Mouse (Mus musculus) G1E-ER4 (cell line): Measurements from ENCODE around the gene Gm7029. TPM values are rescaled to one million over a fixed set of nuclear protein-coding genes. Genes with fewer than 3 reads are reported as not detected.
"Not testable (repeated sequence)": the region's sequence is repeated elsewhere in the genome, so short reads cannot be mapped to it uniquely, and the experiment has no call there.

Experiments used
- GATA1 ChIP-seq: IDR thresholded peaks from one replicate; pipeline ENCODE4 v1.8.0; 2012; ENCODE audit warnings: low read length, inconsistent platforms
- polyA plus RNA-seq: library from polyadenylated mRNA; stranded (reverse); fragments of >175 nt; gene quantifications from 2 replicates; pipeline ENCODE4 v1.2.3, GENCODE M21; 2012

Gm7029 gene
- polyA plus RNA-seq, result not detected in 2 replicates

GRCm38 (mm10) chr17:33873537-33873936 lies at the start of gene Gm7029:
Gene Gm7029 (plus strand): TSS chr17:33873837.
- TF ChIP-seq GATA1, result not testable (repeated sequence)

DNA sequence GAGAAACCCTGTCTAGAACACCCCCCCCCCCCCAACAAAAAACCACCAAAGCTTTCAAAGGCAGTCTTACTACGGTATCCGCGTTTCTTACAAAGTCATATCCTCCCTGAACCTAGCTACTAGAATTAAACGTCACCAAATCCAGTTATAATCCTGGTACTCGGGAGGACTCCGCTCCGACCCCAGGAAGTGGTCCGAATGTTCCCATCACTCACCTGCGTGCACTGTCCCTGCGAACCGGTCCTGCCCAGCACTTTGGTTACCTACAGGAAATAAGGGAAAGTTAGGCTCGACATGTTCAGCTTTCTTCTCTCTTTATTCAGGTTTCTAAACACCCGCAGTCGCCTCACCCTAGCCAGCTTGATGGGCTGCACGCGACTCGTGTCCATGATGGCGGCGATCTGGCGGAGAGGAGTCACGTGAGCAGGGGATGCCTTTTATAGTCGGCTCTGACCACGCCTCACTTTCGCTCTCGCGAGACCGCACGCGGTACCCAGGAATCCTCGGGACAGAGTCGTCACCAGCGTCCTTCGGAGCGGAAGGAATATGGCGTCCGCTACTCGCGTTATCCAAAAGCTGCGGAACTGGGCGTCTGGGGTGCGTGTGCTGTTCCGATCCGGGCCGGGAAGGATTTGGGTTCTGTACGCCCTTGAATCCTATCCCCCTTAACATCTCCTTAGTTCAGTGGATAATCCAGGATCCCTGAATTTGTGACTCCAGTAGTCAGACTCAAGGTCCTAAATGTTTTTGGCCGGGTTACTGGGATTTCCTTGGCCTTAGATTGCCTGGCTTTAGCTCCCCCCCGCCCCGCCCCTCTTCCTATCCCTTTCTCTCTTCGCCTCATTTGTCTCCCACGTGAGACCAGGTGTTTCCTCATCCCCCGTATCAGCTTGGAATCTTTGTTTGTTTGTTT lies 49.3 kb upstream of the Gm7029 start, which contains the start of the genes Rps28 and Ndufa7:
TSS of gene Rps28 (minus strand) at position 479 of the 913 bp plus-strand sequence.
TSS of gene Ndufa7 (plus strand) at position 489 of the 913 bp plus-strand sequence.
- no peak for TF ChIP-seq GATA1

GRCm38 (mm10) chr17:33825462-33825861 lies 48.2 kb upstream of the Gm7029 start:
- TF ChIP-seq GATA1, result no peak

GRCm38 (mm10) chr17:33826850-33827249 lies 46.8 kb upstream of the Gm7029 start:
- TF ChIP-seq GATA1, result no peak

DNA sequence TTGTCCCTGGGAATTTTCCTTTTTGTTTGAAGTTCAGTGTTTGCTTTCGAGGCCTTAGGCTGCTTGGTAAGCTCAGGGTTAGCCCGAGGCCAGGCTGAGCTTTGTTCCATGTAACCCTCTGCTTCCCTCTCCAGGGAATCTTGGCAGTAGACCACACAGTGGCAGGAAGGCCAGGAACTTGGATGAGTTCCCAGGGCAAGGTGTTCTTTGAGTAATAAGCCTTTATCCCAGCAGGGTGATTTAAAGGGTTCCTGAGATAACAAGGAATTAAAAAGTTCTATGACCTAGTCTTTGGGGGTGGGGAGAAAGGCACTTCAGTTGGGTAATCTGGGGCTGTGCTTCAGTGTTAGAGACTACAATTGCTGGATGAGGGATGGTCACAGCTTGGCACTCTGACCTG lies 44.7 kb upstream of the Gm7029 start:
- no peak for TF ChIP-seq GATA1

DNA sequence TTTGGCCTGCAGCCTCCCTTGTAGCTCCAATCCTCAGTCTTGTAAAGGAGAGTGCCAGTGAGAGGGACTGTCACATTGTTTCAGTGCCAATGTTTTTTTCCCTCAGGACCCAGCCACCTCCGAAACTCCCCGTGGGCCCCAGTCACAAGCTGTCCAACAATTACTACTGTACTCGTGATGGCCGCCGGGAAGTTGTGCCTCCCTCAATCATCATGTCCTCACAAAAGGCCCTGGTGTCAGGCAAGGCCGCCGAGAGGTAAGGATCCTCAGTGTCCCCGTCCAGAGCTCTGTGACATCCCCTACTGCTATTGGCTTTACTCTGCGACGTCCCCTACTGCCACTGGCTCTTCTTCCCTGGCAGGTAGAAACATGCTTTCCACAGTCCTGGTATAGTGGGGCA lies 44.1 kb upstream of the Gm7029 start:
- no peak for TF ChIP-seq GATA1

- TF ChIP-seq GATA1, result no peak
Observed at GRCm38 (mm10) chr17:33842966-33843795, 30.5 kb upstream of the Gm7029 start, which contains the start of gene Cd320. Gene Cd320 (plus strand): TSS chr17:33843091.

DNA sequence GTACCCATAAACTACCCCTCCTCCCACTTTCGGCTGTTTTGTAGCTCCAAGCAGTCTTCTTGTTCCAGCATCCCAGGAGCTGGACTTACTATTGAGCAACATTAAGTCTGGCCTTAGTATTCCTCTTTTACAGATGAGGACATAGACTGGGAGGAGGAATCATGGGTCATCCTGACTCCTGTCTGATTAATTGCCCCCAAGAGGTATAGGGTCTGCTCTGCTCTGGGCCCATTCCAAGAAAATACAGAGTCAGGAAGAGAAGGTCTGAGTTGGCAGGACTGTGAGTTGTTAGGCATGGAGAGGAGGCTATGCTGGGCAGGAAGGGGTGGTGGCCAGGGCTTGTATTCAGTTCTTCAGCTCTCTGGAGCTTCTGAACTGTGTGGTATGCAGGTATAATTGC lies 29.4 kb upstream of the Gm7029 start:
- no peak for TF ChIP-seq GATA1

DNA sequence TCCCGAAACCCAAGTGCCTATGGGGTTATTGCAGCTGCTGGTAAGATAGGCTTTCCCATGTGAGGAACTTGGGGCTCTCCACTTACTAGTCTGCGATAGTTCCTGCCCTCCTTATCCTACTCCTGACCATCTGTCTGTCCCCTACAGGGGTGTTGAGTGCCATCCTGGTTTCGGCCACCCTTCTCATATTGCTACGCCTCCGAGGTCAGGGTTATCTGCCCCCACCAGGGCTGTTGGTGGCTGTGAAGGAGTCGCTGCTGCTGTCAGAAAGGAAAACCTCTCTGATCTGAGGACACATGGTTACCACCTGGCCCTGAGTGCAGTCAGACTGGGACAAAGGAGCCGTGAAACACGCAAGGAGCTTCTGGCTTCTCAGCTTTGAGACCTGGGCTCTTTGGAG lies 25.5 kb upstream of the Gm7029 start:
- TF ChIP-seq GATA1, result no peak

DNA sequence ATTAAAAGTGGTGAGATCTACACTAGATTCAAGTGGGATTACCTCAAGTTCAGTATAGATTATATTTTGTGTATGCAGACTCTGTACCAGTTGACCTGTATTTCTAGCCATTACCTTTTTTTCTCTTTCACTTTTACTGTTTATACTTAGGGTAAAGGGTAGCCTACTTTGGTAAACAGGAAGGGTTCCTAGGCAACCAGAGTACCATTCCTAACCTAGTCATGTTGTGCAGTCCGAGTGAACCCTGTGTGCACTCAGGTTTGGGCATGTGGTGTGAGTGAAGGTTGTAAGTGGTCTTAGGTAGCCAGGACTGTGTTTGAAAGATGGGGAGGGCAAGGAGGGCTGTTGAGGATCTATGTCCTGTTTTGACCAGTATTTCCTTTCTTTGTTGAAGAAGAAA lies 22.3 kb upstream of the Gm7029 start:
- TF ChIP-seq GATA1, result no peak

- TF ChIP-seq GATA1, result no peak
Observed at GRCm38 (mm10) chr17:33857816-33858215, 15.8 kb upstream of the Gm7029 start.

DNA sequence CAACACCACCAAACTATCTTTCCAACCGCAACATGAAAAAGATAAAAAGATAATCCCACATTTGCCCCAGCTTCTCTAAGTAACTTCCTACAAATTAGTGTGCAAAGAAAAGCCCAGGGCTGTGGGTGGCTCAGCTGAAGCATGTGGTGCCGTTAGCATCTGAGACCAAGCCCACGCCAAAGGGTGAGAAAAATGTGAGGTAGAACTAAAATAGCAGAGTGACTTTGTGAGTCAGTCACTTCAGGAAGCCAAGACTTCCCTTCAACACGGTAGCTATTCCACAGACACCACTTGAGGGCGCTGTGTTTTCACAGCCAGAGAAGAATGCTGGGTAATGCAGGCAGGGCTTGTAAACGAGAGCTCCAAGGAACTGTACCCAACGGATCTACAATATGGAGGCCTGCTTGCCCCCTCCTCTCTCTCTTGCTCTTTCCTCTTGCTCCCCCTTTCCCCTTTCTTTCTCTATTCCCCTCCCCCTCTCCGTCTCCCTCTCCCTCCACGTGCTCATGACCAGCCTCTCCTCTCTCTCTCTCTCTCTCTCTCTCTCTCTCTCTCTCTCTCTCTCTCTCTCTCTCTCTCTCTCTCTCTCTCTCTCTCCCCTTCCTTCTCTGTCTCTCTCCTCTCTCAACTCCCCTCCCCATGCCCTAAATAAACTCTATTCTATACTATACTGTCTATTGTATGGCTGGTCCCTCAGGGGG lies 8.2 kb upstream of the Gm7029 start:
- no peak for TF ChIP-seq GATA1

DNA sequence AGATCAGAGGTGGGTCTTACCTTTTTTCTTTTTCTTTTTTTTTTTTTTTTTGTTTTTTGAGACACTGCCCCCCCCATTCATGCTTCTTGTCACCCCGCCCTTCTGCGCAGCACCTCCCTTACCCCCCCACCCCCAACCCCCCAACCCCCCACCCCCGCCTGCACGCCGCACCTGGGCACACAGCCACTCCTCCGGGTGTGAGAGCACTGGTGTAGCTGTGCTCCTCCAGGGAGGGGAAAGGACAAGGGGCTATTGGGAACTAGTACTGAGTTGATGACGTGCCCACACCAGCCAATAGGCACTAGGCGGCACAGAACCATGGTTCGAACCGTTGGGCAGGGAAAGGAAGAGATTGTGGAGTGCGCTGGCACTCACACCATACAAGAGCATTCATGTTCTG lies 774 bp downstream of the Gm7029 start:
- TF ChIP-seq GATA1, result no peak

DNA sequence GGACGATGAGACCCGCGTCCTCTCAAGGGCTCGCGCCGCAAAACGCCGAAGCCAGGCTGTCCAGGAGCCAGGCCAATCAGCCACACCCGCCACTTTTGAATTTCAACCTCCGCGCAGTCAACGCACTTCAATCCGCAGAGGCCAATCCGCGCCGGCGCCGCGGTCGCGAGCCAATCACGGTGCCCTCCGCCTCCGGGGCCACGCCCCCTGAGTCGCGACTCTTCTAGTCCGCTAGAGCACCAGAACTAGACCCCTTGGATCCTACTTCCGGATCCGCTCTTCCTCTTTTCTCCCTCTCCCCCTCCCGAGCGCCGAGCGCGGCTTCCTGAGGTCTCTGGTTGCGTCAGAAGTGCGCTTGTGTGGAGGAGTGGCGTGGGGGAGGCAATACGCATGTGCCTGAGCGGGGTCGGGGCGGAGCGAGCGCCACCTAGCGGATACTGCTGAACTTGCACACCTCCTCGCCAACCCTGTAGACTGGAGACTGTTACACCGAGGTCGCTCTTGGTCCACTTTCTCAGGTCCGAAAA lies 17.0 kb downstream of the Gm7029 start, which contains the start of gene Kifc1:
TSS of gene Kifc1 (minus strand) at position 129 of the 527 bp plus-strand sequence.
- TF ChIP-seq GATA1, result no peak

GRCm38 (mm10) chr17:33891357-33891756 lies 17.7 kb downstream of the Gm7029 start:
- no peak for TF ChIP-seq GATA1
